Mouse (Mus musculus) embryonic fibroblast, embryonic 13.5 days (primary cell): Measurements from ENCODE around the gene Nova2.

ENCODE experiments used
- CTCF ChIP-seq: IDR thresholded peaks from 2 replicates; pipeline ENCODE4 v1.5.1; 2011; ENCODE audit warnings: mild to moderate bottlenecking, control low read depth, low read length, moderate library complexity, borderline replicate concordance; ENCODE audit not compliant: insufficient read depth
- POLR2A ChIP-seq: IDR thresholded peaks from 2 replicates; pipeline ENCODE4 v1.6.1; 2011; ENCODE audit warnings: low read depth, mild to moderate bottlenecking, control low read depth, low read length, moderate library complexity

DNA sequence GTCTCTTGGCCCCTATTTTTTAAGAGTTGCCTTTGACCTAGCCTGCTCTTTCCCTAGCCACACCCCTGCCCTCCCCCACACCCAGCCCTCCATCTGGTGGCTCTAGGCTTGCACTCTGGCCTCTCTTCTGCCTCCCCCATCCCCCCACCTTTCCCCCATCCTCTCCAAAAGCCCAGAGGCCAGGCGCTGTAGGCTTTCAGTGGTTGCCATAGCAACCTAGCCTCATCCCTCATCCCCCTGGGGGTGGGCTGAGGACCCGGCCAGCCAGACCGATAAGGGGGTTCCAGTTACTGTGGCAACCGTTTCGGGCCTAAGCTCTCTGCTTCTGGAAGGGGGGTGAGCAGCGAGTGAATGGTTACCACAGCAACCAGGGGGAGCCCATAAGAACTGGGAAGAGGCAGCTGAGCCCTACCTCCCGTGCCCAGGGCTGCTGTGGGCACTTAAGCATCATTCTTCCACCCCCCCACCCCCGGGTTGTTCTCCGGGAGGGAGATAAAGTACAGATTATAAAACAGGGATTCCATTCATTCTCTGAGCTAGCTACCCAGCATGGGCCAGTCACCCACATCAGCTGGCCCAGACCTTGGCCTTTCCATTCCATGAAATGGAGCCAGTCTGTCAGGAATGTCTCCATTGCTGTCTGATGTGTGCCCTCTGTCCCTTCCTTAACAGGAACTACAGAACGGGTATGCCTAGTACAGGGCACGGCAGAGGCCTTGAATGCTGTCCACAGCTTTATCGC is 24.3 kb downstream of the Nova2 start:
- TF ChIP-seq CTCF, result no peak
- no peak for TF ChIP-seq POLR2A
